Mouse (Mus musculus): ENCODE measurements around the gene Slc25a24. TPM values are rescaled to one million over a fixed set of nuclear protein-coding genes. Genes with fewer than 3 reads are reported as not detected.

The Slc25a24 gene
- 1.6 and 2.0 TPM in 2 replicates for polyA plus RNA-seq (2012; rRNA removed)

DNA sequence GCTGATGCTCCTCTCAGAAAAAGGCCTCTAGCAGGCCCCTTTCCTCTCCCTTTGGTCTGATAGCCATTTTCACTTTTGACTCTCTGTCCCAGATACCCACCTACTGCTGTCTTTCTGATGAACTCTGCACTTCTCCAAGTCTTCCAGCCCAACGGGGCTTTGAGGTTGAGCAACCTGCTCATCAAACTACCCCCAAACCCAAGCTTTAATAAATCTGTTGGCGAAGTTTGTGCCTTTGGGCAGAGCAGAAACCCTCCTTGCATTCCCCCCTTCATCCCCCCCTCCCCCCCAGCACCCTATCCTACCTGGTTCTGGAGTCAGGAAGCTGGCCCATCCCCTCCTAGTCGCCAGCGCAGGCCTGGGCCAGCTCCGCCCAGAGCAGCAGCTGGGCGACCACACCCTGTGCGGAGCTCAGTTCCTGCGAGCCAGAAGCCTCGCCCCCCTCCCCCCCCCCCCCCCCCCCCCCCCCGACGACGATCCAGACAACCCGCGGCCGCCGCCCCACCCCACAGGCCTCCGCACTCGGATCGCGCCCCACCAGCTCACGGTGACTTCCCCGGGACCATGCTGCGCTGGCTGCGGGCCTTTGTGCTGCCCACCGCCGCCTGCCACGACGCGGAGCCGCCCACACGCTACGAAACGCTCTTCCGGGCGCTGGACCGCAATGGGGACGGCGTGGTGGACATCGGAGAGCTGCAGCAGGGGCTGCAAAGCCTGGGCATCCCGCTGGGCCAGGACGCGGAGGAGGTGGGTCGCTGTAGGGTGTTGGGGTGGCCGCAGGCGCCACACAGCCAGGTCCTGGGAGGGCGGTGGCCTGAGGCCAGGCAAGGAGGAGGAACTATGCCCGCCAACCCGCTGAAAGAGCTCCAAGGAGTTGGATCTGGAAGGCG, at the start of gene Slc25a24:
Slc25a24 (plus strand) TSS at position 509 of the 890 bp plus-strand sequence.
- peak in 1 of 2 experiments; percentile 29 for DNase-seq (ENCODE audit: extremely low spot score in 1 of 2, low spot score in 1 of 2)

DNA sequence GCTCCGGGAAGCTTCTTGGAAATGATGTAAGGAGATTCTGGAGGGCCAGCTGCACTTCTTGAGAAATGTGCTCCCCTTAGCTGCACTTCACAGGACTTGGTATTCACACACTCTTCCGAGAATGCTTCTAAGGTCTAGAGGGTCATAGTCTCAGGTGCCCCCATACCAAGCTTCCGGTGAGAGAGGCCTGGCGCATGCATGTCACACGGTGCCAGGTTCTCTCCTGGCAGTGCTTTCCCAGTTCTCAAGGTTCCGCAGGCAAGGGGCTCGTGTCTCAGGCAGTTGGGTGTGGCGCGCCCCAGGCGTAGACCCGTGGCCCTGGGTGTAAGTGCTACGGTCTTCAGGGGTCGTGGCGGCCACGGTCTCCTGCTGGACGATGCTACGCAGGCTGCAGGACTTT, 42.8 kb upstream of the Slc25a24 start, which contains the start of gene Slc25a54:
Slc25a54 (plus strand) TSS at position 301 of the 400 bp plus-strand sequence.
- DNase-seq (ENCODE audit: extremely low spot score in 1 of 2, low spot score in 1 of 2): no peak

DNA sequence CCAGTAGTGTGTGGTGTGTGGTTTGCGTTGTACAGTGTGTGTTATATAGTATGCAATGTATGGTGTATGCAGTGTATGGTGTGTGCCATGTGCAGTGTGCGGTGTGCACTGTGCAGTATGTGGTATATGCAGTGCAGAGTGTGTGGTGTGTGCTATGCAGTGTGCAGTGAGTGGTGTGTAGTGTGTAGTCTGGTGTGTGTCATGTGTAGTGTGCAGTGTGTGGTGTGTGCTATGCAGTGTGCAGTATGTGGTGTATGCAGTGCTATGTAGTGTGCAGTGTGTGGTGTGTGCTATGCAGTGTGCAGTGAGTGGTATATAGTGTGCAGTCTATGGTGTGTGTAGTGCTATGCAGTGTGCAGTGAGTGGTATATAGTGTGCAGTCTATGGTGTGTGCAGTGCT, 38.5 kb upstream of the Slc25a24 start:
- DNase-seq (ENCODE audit: extremely low spot score in 1 of 2, low spot score in 1 of 2): no peak

DNA sequence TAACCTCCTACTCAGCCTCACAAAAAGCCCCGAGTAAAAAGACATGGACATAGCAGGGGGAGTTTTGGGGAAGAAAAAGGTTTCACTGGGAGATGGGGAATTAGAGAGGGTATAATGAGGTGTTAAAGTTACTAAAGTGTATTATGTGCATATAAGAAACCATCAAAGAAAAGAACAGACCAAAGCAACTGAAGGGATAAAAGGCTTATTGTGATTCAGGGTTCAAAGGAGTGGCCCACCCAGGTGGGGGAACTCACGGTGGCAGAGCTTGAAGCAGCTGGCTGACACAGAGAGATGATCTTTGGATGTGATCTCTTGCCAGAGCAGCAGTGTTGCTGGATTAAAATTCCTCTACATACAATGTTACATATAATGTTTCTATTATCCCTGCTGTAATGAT, 34.5 kb upstream of the Slc25a24 start:
- DNase-seq (ENCODE audit: extremely low spot score in 1 of 2, low spot score in 1 of 2): no peak

DNA sequence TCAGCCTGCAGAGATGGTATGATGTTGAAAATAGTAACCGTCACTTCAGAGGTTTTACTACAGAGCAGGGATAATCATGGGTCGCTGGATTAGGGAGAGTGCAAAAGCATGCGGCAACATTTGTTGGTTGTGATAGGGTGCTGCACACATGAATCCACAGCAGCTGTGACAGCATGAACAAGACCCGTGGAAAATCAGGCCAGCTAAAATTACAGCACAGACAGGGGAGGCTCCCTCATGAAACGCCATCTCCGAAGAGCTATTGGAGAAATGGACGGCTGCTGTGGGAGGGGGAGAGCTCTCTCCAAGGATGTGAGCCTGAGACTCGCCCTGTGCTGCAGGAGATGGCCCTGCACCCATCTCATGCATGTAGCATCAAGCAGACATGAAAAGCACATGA, 18.2 kb upstream of the Slc25a24 start:
- DNase-seq (ENCODE audit: extremely low spot score in 1 of 2, low spot score in 1 of 2): peak in 1 of 2 experiments; percentile 5

DNA sequence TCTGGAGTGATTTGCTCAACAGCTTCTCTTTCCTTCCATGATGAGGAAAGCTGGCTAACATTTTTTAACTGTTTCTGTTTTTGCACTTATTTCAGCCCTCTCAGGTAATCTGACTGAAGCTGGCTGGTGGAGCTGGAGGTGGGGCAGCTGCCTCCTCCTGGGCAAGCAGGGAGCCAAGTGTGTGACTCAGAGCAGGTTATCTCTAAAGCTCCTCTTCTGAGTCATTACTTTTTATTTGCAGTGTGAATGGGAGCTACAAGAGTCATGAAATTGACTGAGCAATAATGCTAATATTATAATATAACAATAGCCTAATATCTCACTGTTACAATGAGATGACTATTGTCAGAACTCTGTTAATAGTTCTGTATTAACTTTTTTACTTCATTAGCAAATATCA, 5.8 kb upstream of the Slc25a24 start:
- DNase-seq (ENCODE audit: extremely low spot score in 1 of 2, low spot score in 1 of 2): no peak

- DNase-seq (ENCODE audit: extremely low spot score in 1 of 2, low spot score in 1 of 2): no peak
Observed at GRCm38 (mm10) chr3:109119562-109119961, 3.4 kb upstream of the Slc25a24 start.

DNA sequence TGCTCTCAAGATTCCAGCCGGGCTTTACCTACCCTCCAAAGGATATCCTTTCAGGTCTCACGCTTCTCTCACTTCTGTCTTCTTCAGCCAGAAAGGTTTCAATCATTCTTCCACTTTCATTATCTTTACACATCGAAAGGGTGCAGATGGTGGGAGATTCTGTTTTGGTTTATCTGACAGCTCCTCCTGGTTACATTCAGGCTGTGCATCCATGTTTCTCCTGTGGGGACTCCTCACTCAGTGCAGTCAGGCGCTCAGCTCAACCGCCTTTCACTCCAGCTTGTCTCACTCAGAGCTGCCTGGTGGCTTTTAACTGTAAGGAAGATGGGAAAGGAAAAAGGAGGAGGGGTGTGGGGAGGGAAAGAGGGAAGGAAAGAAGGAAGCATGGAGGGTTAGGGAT, 3.0 kb upstream of the Slc25a24 start:
- DNase-seq (ENCODE audit: extremely low spot score in 1 of 2, low spot score in 1 of 2): no peak

GRCm38 (mm10) chr3:109123531-109123981, 607 bp downstream of the Slc25a24 start:
- DNase-seq (ENCODE audit: extremely low spot score in 1 of 2, low spot score in 1 of 2): no peak

DNA sequence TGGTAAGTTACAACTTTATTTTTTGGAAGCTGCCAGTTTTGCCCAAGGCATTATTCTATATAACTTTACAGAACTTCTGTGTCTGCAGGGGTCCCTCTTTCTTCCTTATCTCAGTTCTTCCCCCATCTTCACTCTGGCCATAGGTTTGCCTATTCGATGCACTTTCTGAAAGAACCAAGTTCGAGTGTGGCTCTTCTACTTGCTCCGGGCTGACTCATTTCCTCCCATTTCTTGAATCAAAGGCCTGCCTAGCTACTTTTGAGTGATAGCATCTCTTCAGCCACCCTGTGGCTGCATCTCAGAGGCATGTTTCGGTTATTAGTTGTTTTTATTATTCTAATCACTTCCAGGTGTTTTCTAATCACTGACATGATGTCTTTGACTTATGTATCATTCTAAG, 1.1 kb downstream of the Slc25a24 start:
- no peak for DNase-seq (ENCODE audit: extremely low spot score in 1 of 2, low spot score in 1 of 2)

DNA sequence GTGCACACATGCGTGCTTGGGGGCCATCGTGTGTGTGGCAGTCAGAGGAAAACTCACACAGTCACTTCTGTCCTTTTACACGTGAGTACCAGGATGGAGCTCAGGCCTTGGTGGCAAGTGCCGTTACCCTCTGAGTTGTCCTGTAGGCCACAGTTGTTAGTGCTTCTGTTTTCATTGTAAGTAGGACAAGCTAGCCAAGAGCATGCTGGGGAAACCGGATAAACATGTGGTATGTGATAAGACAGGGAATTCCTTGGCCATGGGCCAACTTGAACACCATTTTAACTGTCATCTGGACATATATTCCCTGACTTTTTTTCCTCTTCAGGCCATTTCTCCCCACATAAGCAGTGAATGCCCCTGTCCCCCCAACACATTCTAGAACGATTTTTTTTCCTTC, 2.6 kb downstream of the Slc25a24 start:
- no peak for DNase-seq (ENCODE audit: extremely low spot score in 1 of 2, low spot score in 1 of 2)

GRCm38 (mm10) chr3:109129768-109130167, 6.8 kb downstream of the Slc25a24 start:
- DNase-seq (ENCODE audit: extremely low spot score in 1 of 2, low spot score in 1 of 2): no peak

DNA sequence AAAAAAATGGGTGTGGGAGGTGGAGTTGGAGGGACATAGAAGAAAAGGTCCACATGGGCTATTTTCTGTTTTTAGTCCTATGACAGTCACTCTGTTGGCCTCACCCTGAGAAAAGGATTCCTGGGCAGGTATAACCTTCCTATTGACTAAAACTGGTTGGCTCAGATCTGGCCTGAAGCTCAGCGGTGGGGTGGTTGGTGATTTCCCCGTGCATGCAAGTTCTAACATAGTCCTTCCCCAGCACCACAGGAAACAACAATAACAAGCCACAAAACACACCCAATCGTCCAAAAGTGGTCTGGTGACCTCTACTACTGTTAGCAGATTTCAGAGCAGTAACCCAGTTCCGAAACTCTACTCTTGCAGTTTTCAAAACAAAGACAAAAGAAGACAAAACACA, 10.0 kb downstream of the Slc25a24 start:
- DNase-seq (ENCODE audit: extremely low spot score in 1 of 2, low spot score in 1 of 2): no peak

- no peak for DNase-seq (ENCODE audit: extremely low spot score in 1 of 2, low spot score in 1 of 2)
Observed at GRCm38 (mm10) chr3:109134036-109134435, 11.1 kb downstream of the Slc25a24 start.

DNA sequence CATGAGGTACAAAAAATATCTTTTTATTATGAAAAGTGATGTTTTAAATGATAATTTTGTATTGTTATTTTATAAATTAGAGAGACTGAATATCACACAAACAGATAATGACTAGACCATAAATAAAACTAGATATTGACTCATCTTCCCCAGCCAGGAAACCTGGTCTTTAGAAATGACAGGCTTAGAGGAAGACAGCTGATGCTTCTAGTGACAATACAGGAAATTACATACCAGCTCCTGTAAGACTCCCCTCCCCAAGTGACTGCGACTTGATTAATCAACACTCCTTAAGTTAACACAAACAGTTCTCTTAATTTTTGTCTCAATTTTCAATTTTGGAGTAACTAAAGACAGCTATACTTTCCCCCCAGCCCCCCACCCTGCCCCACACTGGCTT, 12.4 kb downstream of the Slc25a24 start:
- no peak for DNase-seq (ENCODE audit: extremely low spot score in 1 of 2, low spot score in 1 of 2)

DNA sequence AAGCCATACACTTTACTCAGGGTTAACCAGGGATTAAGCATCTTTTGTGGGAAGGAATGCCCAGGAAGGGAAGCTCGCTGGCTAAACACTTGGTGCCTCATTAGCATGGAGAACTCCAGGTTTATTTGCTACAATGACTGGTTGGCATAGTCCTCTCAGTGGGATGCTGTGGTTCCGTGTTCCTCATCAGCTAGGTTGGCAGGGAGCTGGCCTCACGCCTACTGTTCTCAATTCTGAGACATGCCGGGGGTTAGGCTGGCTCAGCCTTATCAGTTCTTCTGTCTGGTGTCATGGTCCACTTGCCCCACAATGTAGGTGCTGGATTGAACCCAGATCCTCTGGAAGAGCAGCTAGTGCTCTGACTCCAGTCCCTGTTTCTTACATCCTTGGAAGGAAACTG, 29.6 kb downstream of the Slc25a24 start:
- DNase-seq (ENCODE audit: extremely low spot score in 1 of 2, low spot score in 1 of 2): no peak

GRCm38 (mm10) chr3:109153410-109153809, 30.5 kb downstream of the Slc25a24 start:
- DNase-seq (ENCODE audit: extremely low spot score in 1 of 2, low spot score in 1 of 2): no peak

- no peak for DNase-seq (ENCODE audit: extremely low spot score in 1 of 2, low spot score in 1 of 2)
Observed at GRCm38 (mm10) chr3:109155926-109156669, 33.1 kb downstream of the Slc25a24 start.

- no peak for DNase-seq (ENCODE audit: extremely low spot score in 1 of 2, low spot score in 1 of 2)
Observed at GRCm38 (mm10) chr3:109157481-109157880, 34.5 kb downstream of the Slc25a24 start.

GRCm38 (mm10) chr3:109164088-109164487, 41.1 kb downstream of the Slc25a24 start:
- DNase-seq (ENCODE audit: extremely low spot score in 1 of 2, low spot score in 1 of 2): no peak

DNA sequence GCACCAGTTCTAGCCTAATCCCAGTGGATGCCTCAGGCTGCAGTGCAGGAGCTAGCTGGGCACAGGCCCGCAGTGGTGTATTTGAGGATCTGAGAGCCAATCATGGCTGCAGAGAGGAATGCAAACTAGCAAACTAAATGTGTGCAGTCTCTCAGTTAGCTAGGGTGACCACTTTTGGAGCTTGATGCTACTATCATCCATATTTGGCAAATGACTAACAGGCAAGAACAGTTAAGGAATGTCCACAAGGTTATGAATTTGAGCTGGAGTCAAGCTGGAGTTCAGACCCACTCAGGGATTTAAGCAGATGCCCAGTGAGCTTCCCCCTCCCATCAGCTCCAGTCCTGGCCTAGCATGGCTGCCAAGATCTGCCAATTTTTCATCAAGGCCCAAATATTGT, 41.7 kb downstream of the Slc25a24 start:
- DNase-seq (ENCODE audit: extremely low spot score in 1 of 2, low spot score in 1 of 2): no peak
